Mouse (Mus musculus) neural tube, embryonic 11.5 days (tissue): Measurements from ENCODE around the gene Pla2g3. TPM values are rescaled to one million over a fixed set of nuclear protein-coding genes. Genes with fewer than 3 reads are reported as not detected.

Experiments
- ATAC-seq: fragments of 200-750 bp; cut with Nextera tagmentation; 2 replicates; pipeline ENCODE4 v1.8.0; 2017; ENCODE audit warnings: moderate number of reproducible peaks, mild to moderate bottlenecking, moderate TSS enrichment, moderate library complexity; ENCODE audit not compliant: insufficient read depth, low FRiP score, low TSS enrichment
- DNase-seq: peaks from one replicate; pipeline ENCODE4 v3.0.0-alpha.2; 2015; ENCODE audit warnings: low spot score
- H3K27ac ChIP-seq: fragments of 300-500 bp; sonication (generic); 2 replicates; pipeline ENCODE4 v1.5.1; 2014; ENCODE audit warnings: low read depth, mild to moderate bottlenecking, low read length
- H3K27me3 ChIP-seq: fragments of 300-500 bp; sonication (generic); 2 replicates; pipeline ENCODE4 v1.6.1; 2014; ENCODE audit warnings: mild to moderate bottlenecking, low read length, mixed read lengths; ENCODE audit not compliant: control insufficient read depth, insufficient read depth
- H3K36me3 ChIP-seq: fragments of 300-500 bp; sonication (generic); 2 replicates; pipeline ENCODE4 v1.6.1; 2014; ENCODE audit warnings: mild to moderate bottlenecking, low read length, moderate library complexity, mixed read lengths; ENCODE audit not compliant: control insufficient read depth, insufficient read depth
- H3K4me1 ChIP-seq: fragments of 300-500 bp; sonication (generic); 2 replicates; pipeline ENCODE4 v1.6.1; 2014; ENCODE audit warnings: low read length, mixed read lengths; ENCODE audit not compliant: control insufficient read depth, insufficient read depth
- H3K4me2 ChIP-seq: fragments of 300-500 bp; sonication (generic); 2 replicates; pipeline ENCODE4 v1.6.1; 2014; ENCODE audit warnings: low read depth, mild to moderate bottlenecking, moderate library complexity
- H3K4me3 ChIP-seq: fragments of 300-500 bp; sonication (generic); 2 replicates; pipeline ENCODE4 v1.5.1; 2014; ENCODE audit warnings: low read depth, low read length
- H3K9ac ChIP-seq: fragments of 300-500 bp; sonication (generic); 2 replicates; pipeline ENCODE4 v1.6.1; 2014; ENCODE audit warnings: mild to moderate bottlenecking, low read length
- H3K9me3 ChIP-seq: fragments of 300-500 bp; sonication (generic); 2 replicates; pipeline ENCODE4 v1.6.1; 2016; ENCODE audit warnings: low read length; ENCODE audit not compliant: control insufficient read depth
- WGBS: fragments of 180-500 bp; shearing (Covaris S2); extraction: QIAGEN DNeasy Blood & Tissue Kit; methylation state at CpG from one replicate; pipeline ENCODE4 v1.1.7; 2014; 5-methylcytosine and 5-hydroxymethylcytosine counted together
- polyA plus RNA-seq: library from polyadenylated mRNA; unstranded; fragments of >200 nt; fragmentation: Nextera tagmentation; extraction: Ambion mirVana; gene quantifications from 2 replicates; pipeline ENCODE4 v1.2.1, GENCODE M21; 2014

The Pla2g3 gene
- polyA plus RNA-seq, 1 experiment from 2014 or later: 1.7 TPM

- Histone ChIP-seq H3K36me3 (no peaks in the 10 kb centered on the region), H3K27me3 (no peaks in the 10 kb centered on the region), H3K9me3 (no peaks in the 10 kb centered on the region), H3K27ac (no peak overlapping the region), H3K4me3 (no peak overlapping the region), H3K9ac (no peak overlapping the region), H3K4me1 (no peaks in the 10 kb centered on the region), H3K4me2 (no peak overlapping the region)
- DNase-seq (no peak), ATAC-seq (no peak)
These were observed 12.6 kb upstream of the Pla2g3 start for GRCm38 (mm10) chr11:3475489-3475888.

GRCm38 (mm10) chr11:3483980-3484642, 4.0 kb upstream of the Pla2g3 start:
- no peak overlapping the region for H3K9ac ChIP-seq
- no peaks in the 10 kb centered on the region for H3K27me3 ChIP-seq
- no peak overlapping the region for H3K27ac ChIP-seq
- no peak overlapping the region for H3K4me3 ChIP-seq
- no peak overlapping the region for H3K4me2 ChIP-seq
- 68% methylated on average over 11 of the region's 11 CpGs for WGBS
- H3K9me3 ChIP-seq: no peaks in the 10 kb centered on the region
- no peaks in the 10 kb centered on the region for H3K36me3 ChIP-seq
- DNase-seq (no peak), ATAC-seq (no peak)
- no peaks in the 10 kb centered on the region for H3K4me1 ChIP-seq

- Histone ChIP-seq H3K4me1 (no peaks in the 10 kb centered on the region), H3K9ac (no peak overlapping the region), H3K4me3 (no peak overlapping the region), H3K36me3 (no peaks in the 10 kb centered on the region), H3K4me2 (no peak overlapping the region), H3K27ac (no peak overlapping the region), H3K27me3 (no peaks in the 10 kb centered on the region), H3K9me3 (no peaks in the 10 kb centered on the region)
- ATAC-seq: no peak
- DNase-seq: no peak
- whole genome bisulfite sequencing: 74% methylated on average over 7 of the region's 7 CpGs
These were observed 1.7 kb upstream of the Pla2g3 start for GRCm38 (mm10) chr11:3486349-3486748.

GRCm38 (mm10) chr11:3489036-3489435, 952 bp downstream of the Pla2g3 start:
- DNase-seq (no peak), ATAC-seq (no peak)
- H3K4me3 ChIP-seq: no peak overlapping the region
- H3K4me2 ChIP-seq: no peak overlapping the region
- H3K27ac ChIP-seq: no peak overlapping the region
- H3K9ac ChIP-seq: no peak overlapping the region
- no peaks in the 10 kb centered on the region for H3K4me1 ChIP-seq
- H3K36me3 ChIP-seq: no peaks in the 10 kb centered on the region
- H3K9me3 ChIP-seq: no peaks in the 10 kb centered on the region
- H3K27me3 ChIP-seq: no peaks in the 10 kb centered on the region
- 89% methylated on average over 5 of the region's 5 CpGs for WGBS

- ATAC-seq (no peak), DNase-seq (no peak)
- Histone ChIP-seq H3K9ac (no peak overlapping the region), H3K27ac (no peak overlapping the region), H3K4me2 (no peak overlapping the region), H3K4me3 (no peak overlapping the region), H3K9me3 (no peaks in the 10 kb centered on the region), H3K27me3 (no peaks in the 10 kb centered on the region), H3K36me3 (no peaks in the 10 kb centered on the region), H3K4me1 (no peaks in the 10 kb centered on the region)
- 73% methylated on average over 4 of the region's 4 CpGs for WGBS
These were observed 4.7 kb downstream of the Pla2g3 start for GRCm38 (mm10) chr11:3492748-3493147.

- 83% methylated on average over 16 of the region's 17 CpGs for WGBS
- no peak overlapping the region for H3K4me3 ChIP-seq
- ATAC-seq: no peak
- H3K4me1 ChIP-seq: no peaks in the 10 kb centered on the region
- no peak for DNase-seq
- no peak overlapping the region for H3K4me2 ChIP-seq
- H3K27ac ChIP-seq: no peak overlapping the region
- no peaks in the 10 kb centered on the region for H3K9me3 ChIP-seq
- H3K36me3 ChIP-seq: no peaks in the 10 kb centered on the region
- H3K9ac ChIP-seq: no peak overlapping the region
- H3K27me3 ChIP-seq: no peaks in the 10 kb centered on the region
These were observed 6.8 kb downstream of the Pla2g3 start for GRCm38 (mm10) chr11:3494857-3495256.

- no peak overlapping the region for H3K27ac ChIP-seq
- DNase-seq: no peak
- ATAC-seq: no peak
- no peaks in the 10 kb centered on the region for H3K36me3 ChIP-seq
- H3K9me3 ChIP-seq: no peaks in the 10 kb centered on the region
- 86% methylated on average over 14 of the region's 14 CpGs for WGBS
- no peak overlapping the region for H3K9ac ChIP-seq
- H3K4me3 ChIP-seq: no peak overlapping the region
- no peaks in the 10 kb centered on the region for H3K27me3 ChIP-seq
- H3K4me1 ChIP-seq: no peaks in the 10 kb centered on the region
- no peak overlapping the region for H3K4me2 ChIP-seq
These were observed 7.4 kb downstream of the Pla2g3 start for GRCm38 (mm10) chr11:3495496-3495895.

GRCm38 (mm10) chr11:3496756-3497155, 8.7 kb downstream of the Pla2g3 start:
- H3K36me3 ChIP-seq: no peaks in the 10 kb centered on the region
- no peak overlapping the region for H3K4me2 ChIP-seq
- no peaks in the 10 kb centered on the region for H3K27me3 ChIP-seq
- ATAC-seq: no peak
- H3K4me3 ChIP-seq: no peak overlapping the region
- no peak for DNase-seq
- no peaks in the 10 kb centered on the region for H3K9me3 ChIP-seq
- H3K9ac ChIP-seq: no peak overlapping the region
- 63% methylated on average over 5 of the region's 5 CpGs for WGBS
- no peaks in the 10 kb centered on the region for H3K4me1 ChIP-seq
- H3K27ac ChIP-seq: no peak overlapping the region

- Histone ChIP-seq H3K4me3 (no peak overlapping the region), H3K4me1 (no peaks in the 10 kb centered on the region), H3K27me3 (no peaks in the 10 kb centered on the region), H3K36me3 (no peaks in the 10 kb centered on the region), H3K9ac (no peak overlapping the region), H3K9me3 (no peaks in the 10 kb centered on the region), H3K27ac (no peak overlapping the region), H3K4me2 (no peak overlapping the region)
- WGBS: 83% methylated on average over 1 of the region's 1 CpGs
- ATAC-seq (no peak), DNase-seq (no peak)
These were observed 9.2 kb downstream of the Pla2g3 start for GRCm38 (mm10) chr11:3497296-3497695.
